Mouse (Mus musculus) CH12.LX (cell line): ENCODE measurements around the gene Irs3. TPM values are rescaled to one million over a fixed set of nuclear protein-coding genes. Genes with fewer than 3 reads are reported as not detected.

Experiments
- DNase-seq: peaks from one replicate; pipeline ENCODE4 v3.0.0-alpha.2; 2013; ENCODE audit errors: extremely low read depth
- H3K27ac ChIP-seq: 2 replicates; pipeline ENCODE4 v1.5.1; 2012; ENCODE audit warnings: low read depth, mild to moderate bottlenecking, control low read depth, moderate library complexity; ENCODE audit not compliant: insufficient read depth
- H3K27me3 ChIP-seq: replicated peaks from 2 replicates; pipeline ENCODE3; 2012; ENCODE audit warnings: inconsistent platforms
- H3K36me3 ChIP-seq, 2 experiments: replicated peaks in 1 of 2; 2 replicates each; pipeline versions ENCODE3 to v1.6.1; 2012; ENCODE audit warnings: inconsistent platforms in 1 of 2, low read length in 1 of 2, mild to moderate bottlenecking in 1 of 2, mixed read lengths in 1 of 2, moderate library complexity in 1 of 2; ENCODE audit not compliant: control insufficient read depth in 1 of 2, insufficient read depth in 1 of 2
- H3K4me1 ChIP-seq, 2 experiments: 2 replicates each; pipeline ENCODE4 v1.6.1; 2012; ENCODE audit warnings: inconsistent platforms in 1 of 2, moderate library complexity in 1 of 2; ENCODE audit not compliant: insufficient read depth in 2 of 2, control insufficient read depth in 1 of 2
- H3K4me2 ChIP-seq: 2 replicates; pipeline ENCODE4 v1.6.1; 2012; ENCODE audit warnings: low read depth, mild to moderate bottlenecking, control low read depth; ENCODE audit not compliant: poor library complexity, insufficient read depth, severe bottlenecking
- H3K4me3 ChIP-seq, 3 experiments: fragments of 150-350 bp in 1 of 3; sonication (generic) in 1 of 3; replicated peaks in 1 of 3; 2 replicates each; pipeline versions ENCODE3 to v1.5.1; 2011 to 2012; ENCODE audit warnings: low read depth in 2 of 3, low read length in 2 of 3, mild to moderate bottlenecking in 2 of 3, moderate library complexity in 2 of 3, control low read depth in 1 of 3, improper control_type of control experiment in 1 of 3, inconsistent platforms in 1 of 3, mixed read lengths in 1 of 3; ENCODE audit not compliant: poor library complexity in 1 of 3
- H3K79me2 ChIP-seq: replicated peaks from 2 replicates; pipeline ENCODE4 v1.6.1; 2012; ENCODE audit warnings: mild to moderate bottlenecking, moderate library complexity; ENCODE audit not compliant: control insufficient read depth, poor library complexity, insufficient read depth, severe bottlenecking; ENCODE audit errors: extremely low read depth
- H3K9ac ChIP-seq: 2 replicates; pipeline ENCODE4 v1.6.1; 2012; ENCODE audit warnings: low read depth, mild to moderate bottlenecking, control low read depth, moderate library complexity; ENCODE audit not compliant: insufficient read depth
- H3K9me3 ChIP-seq: replicated peaks from 2 replicates; pipeline ENCODE3; 2012; ENCODE audit warnings: low read length, inconsistent platforms, mixed read lengths
- BHLHE40 ChIP-seq: IDR thresholded peaks from 2 replicates; pipeline ENCODE4 v1.6.1; 2011; ENCODE audit warnings: mild to moderate bottlenecking, low read depth, low read length, improper control_type of control experiment
- CHD1 ChIP-seq: IDR thresholded peaks from 2 replicates; pipeline ENCODE4 v1.6.1; 2012; ENCODE audit warnings: low read depth, low read length, improper control_type of control experiment, inconsistent platforms
- CHD2 ChIP-seq: IDR thresholded peaks from 2 replicates; pipeline ENCODE4 v1.6.1; 2011; ENCODE audit warnings: low read length, improper control_type of control experiment
- CTCF ChIP-seq, 2 experiments: IDR thresholded peaks in 1 of 2; conservative IDR thresholded peaks in 1 of 2; 2 replicates each; pipeline ENCODE4 v1.5.1; 2011 to 2012; ENCODE audit warnings: low read depth in 2 of 2, low read length in 2 of 2, improper control_type of control experiment in 1 of 2, inconsistent platforms in 1 of 2, mild to moderate bottlenecking in 1 of 2, moderate library complexity in 1 of 2
- ELF1 ChIP-seq: IDR thresholded peaks from 2 replicates; pipeline ENCODE4 v1.6.1; 2014; ENCODE audit warnings: low read depth, mild to moderate bottlenecking, inconsistent platforms, low read length, improper control_type of control experiment
- EP300 ChIP-seq: IDR thresholded peaks from 2 replicates; pipeline ENCODE4 v1.6.1; 2011; ENCODE audit warnings: low read length, improper control_type of control experiment
- GABPA ChIP-seq: IDR thresholded peaks from 2 replicates; pipeline ENCODE4 v1.6.1; 2012; ENCODE audit warnings: low read depth, low read length, improper control_type of control experiment, inconsistent platforms; ENCODE audit not compliant: insufficient replicate concordance
- HCFC1 ChIP-seq: IDR thresholded peaks from 2 replicates; pipeline ENCODE4 v1.6.1; 2012; ENCODE audit warnings: low read depth, mild to moderate bottlenecking, inconsistent platforms, low read length, improper control_type of control experiment
- IRF4 ChIP-seq: IDR thresholded peaks from 2 replicates; pipeline ENCODE4 v1.6.1; 2014; ENCODE audit warnings: low read depth, mild to moderate bottlenecking, inconsistent platforms, low read length, improper control_type of control experiment
- MAFK ChIP-seq: IDR thresholded peaks from 2 replicates; pipeline ENCODE4 v1.6.1; 2011; ENCODE audit warnings: low read length, improper control_type of control experiment; ENCODE audit not compliant: insufficient replicate concordance
- MEF2A ChIP-seq: IDR thresholded peaks from 2 replicates; pipeline ENCODE4 v1.6.1; 2014; ENCODE audit warnings: low read depth, mild to moderate bottlenecking, inconsistent platforms, low read length, improper control_type of control experiment, borderline replicate concordance
- MXI1 ChIP-seq: IDR thresholded peaks from 2 replicates; pipeline ENCODE4 v1.6.1; 2011; ENCODE audit warnings: mild to moderate bottlenecking, low read depth, low read length, improper control_type of control experiment
- MYC ChIP-seq: IDR thresholded peaks from 2 replicates; pipeline ENCODE4 v1.6.1; 2011; ENCODE audit warnings: low read depth, mild to moderate bottlenecking, improper control_type of control experiment, low read length
- PAX5 ChIP-seq: IDR thresholded peaks from 2 replicates; pipeline ENCODE4 v1.6.1; 2012; ENCODE audit warnings: low read length, inconsistent platforms, mixed read lengths
- POLR2A ChIP-seq: IDR thresholded peaks from 2 replicates; pipeline ENCODE4 v1.6.1; 2011; ENCODE audit warnings: low read depth, mild to moderate bottlenecking, improper control_type of control experiment, low read length
- POLR2AphosphoS2 ChIP-seq: IDR thresholded peaks from 2 replicates; pipeline ENCODE4 v1.6.1; 2011; ENCODE audit warnings: low read depth, low read length, improper control_type of control experiment
- RAD21 ChIP-seq: IDR thresholded peaks from 2 replicates; pipeline ENCODE4 v1.6.1; 2011; ENCODE audit warnings: low read depth, mild to moderate bottlenecking, low read length, improper control_type of control experiment, moderate library complexity
- RCOR1 ChIP-seq: conservative IDR thresholded peaks from 2 replicates; pipeline ENCODE4 v1.6.1; 2012; ENCODE audit warnings: low read depth, mild to moderate bottlenecking, inconsistent platforms, low read length, improper control_type of control experiment
- SMC3 ChIP-seq: IDR thresholded peaks from 2 replicates; pipeline ENCODE4 v1.6.1; 2011; ENCODE audit warnings: low read depth, low read length, improper control_type of control experiment
- TBP ChIP-seq: conservative IDR thresholded peaks from 2 replicates; pipeline ENCODE4 v1.6.1; 2011; ENCODE audit warnings: low read depth, low read length, improper control_type of control experiment
- TCF12 ChIP-seq: IDR thresholded peaks from 2 replicates; pipeline ENCODE4 v1.6.1; 2014; ENCODE audit warnings: low read depth, mild to moderate bottlenecking, inconsistent platforms, low read length, improper control_type of control experiment
- USF1 ChIP-seq: IDR thresholded peaks from 2 replicates; pipeline ENCODE4 v1.6.1; 2014; ENCODE audit warnings: low read depth, mild to moderate bottlenecking, inconsistent platforms, low read length, improper control_type of control experiment
- ZC3H11A ChIP-seq: IDR thresholded peaks from 2 replicates; pipeline ENCODE4 v1.6.1; 2012; ENCODE audit warnings: low read depth, mild to moderate bottlenecking, inconsistent platforms, low read length, improper control_type of control experiment
- ZKSCAN1 ChIP-seq: IDR thresholded peaks from 2 replicates; pipeline ENCODE4 v1.6.1; 2012; ENCODE audit warnings: low read depth, inconsistent platforms, low read length, improper control_type of control experiment, borderline replicate concordance
- ZNF384 ChIP-seq: IDR thresholded peaks from 2 replicates; pipeline ENCODE4 v1.6.1; 2012; ENCODE audit warnings: low read depth, low read length, improper control_type of control experiment, inconsistent platforms
- dilution Hi-C: fragments of 300-500 bp; cut with MboI; formaldehyde crosslinking; loops from 2 replicates; pipeline ENCODE4 v1.14.3; 2020; ENCODE audit warnings: low sequenced_read_pairs; ENCODE audit not compliant: extremely low pct_unique_long_range_greater_than_20kb, extremely low pct_ligation_motif_present
- in situ Hi-C: fragments of 300-500 bp; cut with MboI; formaldehyde crosslinking; loops from 3 replicates; pipeline ENCODE4 v1.14.3; 2019; ENCODE audit warnings: low sequenced_read_pairs, low pct_ligation_motif_present, low pct_unique_long_range_greater_than_20kb, mixed read lengths
- polyA plus RNA-seq: library from polyadenylated mRNA; unstranded; fragments of >175 nt; gene quantifications from 2 replicates; pipeline ENCODE4 v1.2.1, GENCODE M21; 2012; ENCODE audit warnings: low read depth; ENCODE audit not compliant: insufficient read length
- total RNA-seq, 2 experiments: library from RNA; depleted of rRNA; stranded (reverse); fragments of 300-350 nt in 1 of 2; fragments of >200 nt in 1 of 2; gene quantifications; 2 replicates each; pipeline ENCODE4 v1.2.3; 2012 to 2014

The Irs3 gene
- total and polyA plus RNA-seq, 3 experiments: not detected

GRCm38 (mm10) chr5:137631591-137631990, 13.9 kb downstream of the Irs3 start:
- in situ Hi-C loops (no loop called here), dilution Hi-C loops (no loop called here)
- peaks cover 28 to 37% of the 10 kb centered on the region in 2 experiments for H3K36me3 ChIP-seq
- peak overlapping the region; percentile 94 for H3K27ac ChIP-seq
- peak overlapping the region; percentile 53 to 91 (median 79) for H3K4me3 ChIP-seq
- H3K4me2 ChIP-seq: peak overlapping the region; percentile 81
- H3K4me1 ChIP-seq: peaks cover 16 to 48% of the 10 kb centered on the region in 2 experiments
- peaks cover 14% of the 10 kb centered on the region for H3K79me2 ChIP-seq
- H3K9me3 ChIP-seq: no peaks in the 10 kb centered on the region
- no peaks in the 10 kb centered on the region for H3K27me3 ChIP-seq
- no peak for DNase-seq
- peak overlapping the region; percentile 24 for H3K9ac ChIP-seq
- TF ChIP-seq MXI1 (no peak), ZC3H11A (no peak), CHD2 (no peak), CHD1 (no peak), HCFC1 (no peak), TBP (0 out of 2 replicates have a peak, but pooled peaks have one; percentile 13), IRF4 (no peak)

GRCm38 (mm10) chr5:137631171-137631570, 14.3 kb downstream of the Irs3 start:
- no peaks in the 10 kb centered on the region for H3K27me3 ChIP-seq
- peak; percentile 87 for DNase-seq
- in situ Hi-C loops (no loop called here), dilution Hi-C loops (no loop called here)
- peaks cover 14% of the 10 kb centered on the region for H3K79me2 ChIP-seq
- peak overlapping the region; percentile 94 for H3K27ac ChIP-seq
- H3K9ac ChIP-seq: peak overlapping the region; percentile 28
- TF ChIP-seq HCFC1 (peak; percentile 52), CHD2 (no peak), RAD21 (no peak), ELF1 (peak; percentile 77), CTCF (conservative IDR thresholded peaks at IDR 0.05 in 1 of 2, IDR thresholded peaks at IDR 0.05 in 1 of 2; ENCODE audit: low read depth in 2 of 2, low read length in 2 of 2) (no peak), POLR2AphosphoS2 (no peak), MEF2A (no peak), SMC3 (no peak), POLR2A (peak; percentile 58), MYC (no peak), RCOR1 (no peak), ZKSCAN1 (no peak), GABPA (no peak), BHLHE40 (peak; percentile 28), IRF4 (no peak), MAFK (no peak), PAX5 (no peak), TBP (no peak), ZNF384 (no peak), TCF12 (peak; percentile 65), ZC3H11A (no peak), EP300 (no peak), USF1 (no peak)
- H3K4me3 ChIP-seq: peak overlapping the region; percentile 79 to 91 (median 81)
- H3K4me2 ChIP-seq: peak overlapping the region; percentile 81
- H3K4me1 ChIP-seq: peaks cover 16 to 48% of the 10 kb centered on the region in 2 experiments
- H3K36me3 ChIP-seq: peaks cover 24 to 33% of the 10 kb centered on the region in 2 experiments
- no peaks in the 10 kb centered on the region for H3K9me3 ChIP-seq
